Mouse (Mus musculus) kidney, adult 2 months (tissue): Measurements from ENCODE around the gene Cygb.

Source experiments
- CTCF ChIP-seq: fragments of 200-500 bp; conservative IDR thresholded peaks from 2 replicates; pipeline ENCODE4 v1.5.1; 2011; ENCODE audit warnings: low read depth, mild to moderate bottlenecking, control low read depth, low read length, moderate library complexity, mixed read lengths; ENCODE audit not compliant: insufficient read depth, insufficient read length
- POLR2A ChIP-seq: fragments of 200-500 bp; IDR thresholded peaks from one replicate; pipeline ENCODE4 v1.6.1; 2011; ENCODE audit warnings: low read depth, low read length, control low read depth

GRCm38 (mm10) chr11:116656348-116657191, 2.5 kb upstream of the Cygb start:
- TF ChIP-seq CTCF (no peak), POLR2A (no peak)
